ENCODE assay signal across 8 mouse cellular contexts in genomic region chr3:108383485-108384354, GRCm38 (mm10). TPM values are rescaled to one million over a fixed set of nuclear protein-coding genes. Genes with fewer than 3 reads are reported as not detected.
DNase-seq lines count a peak whose midpoint lies in the region; ATAC-seq and TF ChIP-seq lines count a peak whose summit lies in the region.

TSS of gene Psrc1 (plus strand) at chr3:108383839.

- H3K27ac ChIP-seq in forebrain, embryonic 11.5 days (ENCODE audit: low read depth, low read length) = peak within 1 kb of the TSS; percentile 50; the same call in 1 of the 2 replicates
- H3K27ac ChIP-seq in heart, embryonic 16.5 days (ENCODE audit: low read length) = peak within 1 kb of the TSS; percentile 52
- no peak within 1 kb of the TSS for H3K27ac ChIP-seq in liver, embryonic 16.5 days (ENCODE audit: low read length)
- H3K27ac ChIP-seq in neural tube, embryonic 12.5 days = no peak within 1 kb of the TSS
- 0 out of 2 replicates have a peak within 1 kb of the TSS, but pooled peaks have one; percentile 40 for H3K27ac ChIP-seq in stomach, postnatal 0 days (replicated peaks)

- H3K4me3 ChIP-seq in forebrain, embryonic 11.5 days (ENCODE audit: low read depth, low read length) = peak within 1 kb of the TSS; percentile 51
- peak within 1 kb of the TSS; percentile 80 for H3K4me3 ChIP-seq in heart, embryonic 16.5 days (ENCODE audit: low read length)
- peak within 1 kb of the TSS; percentile 64 for H3K4me3 ChIP-seq in liver, embryonic 16.5 days (ENCODE audit: low read depth, low read length)
- H3K4me3 ChIP-seq in neural tube, embryonic 12.5 days = peak within 1 kb of the TSS; percentile 59
- H3K4me3 ChIP-seq in stomach, postnatal 0 days (ENCODE audit: low read depth, low read length) = peak within 1 kb of the TSS; percentile 70

- ATAC-seq in forebrain, embryonic 11.5 days (replicated peaks; ENCODE audit: low FRiP score) = peak; percentile 93
- peak; percentile 88 for ATAC-seq in heart, embryonic 16.5 days (replicated peaks; ENCODE audit: extremely low read depth, insufficient read depth, low FRiP score)
- peak; percentile 93 for ATAC-seq in liver, embryonic 16.5 days (ENCODE audit: low read depth)
- peak; percentile 91 for ATAC-seq in neural tube, embryonic 12.5 days (ENCODE audit: low FRiP score, low read depth)
- peak; percentile 90 for ATAC-seq in stomach, postnatal 0 days (ENCODE audit: low FRiP score, low TSS enrichment)

- no peak for TF ChIP-seq EP300 in stomach, postnatal 0 days (optimal IDR thresholded peaks at IDR 0.05)

- peak within 1 kb of the TSS; percentile 72 for H3K9ac ChIP-seq in forebrain, embryonic 11.5 days (ENCODE audit: low read length)
- peak within 1 kb of the TSS; percentile 72 for H3K9ac ChIP-seq in heart, embryonic 16.5 days (ENCODE audit: low read length)
- H3K9ac ChIP-seq in liver, embryonic 16.5 days (ENCODE audit: low read depth, low read length) = peak within 1 kb of the TSS; percentile 49
- peak within 1 kb of the TSS; percentile 54 for H3K9ac ChIP-seq in neural tube, embryonic 12.5 days
- H3K9ac ChIP-seq in stomach, postnatal 0 days (ENCODE audit: low read length) = peak within 1 kb of the TSS; percentile 53

- peaks cover 18% of the 10 kb centered on the region; the same call in 1 of the 2 replicates for H3K4me1 ChIP-seq in forebrain, embryonic 11.5 days (replicated peaks; ENCODE audit: control insufficient read depth, insufficient read depth, low read length)
- peaks cover 34% of the 10 kb centered on the region for H3K4me1 ChIP-seq in heart, embryonic 16.5 days (ENCODE audit: control insufficient read depth, insufficient read depth, low read length)
- peaks cover 24% of the 10 kb centered on the region for H3K4me1 ChIP-seq in liver, embryonic 16.5 days (ENCODE audit: control insufficient read depth, low read depth, low read length)
- peaks cover 29% of the 10 kb centered on the region for H3K4me1 ChIP-seq in neural tube, embryonic 12.5 days
- H3K4me1 ChIP-seq in stomach, postnatal 0 days (replicated peaks; ENCODE audit: control insufficient read depth, insufficient read depth) = peaks cover 6% of the 10 kb centered on the region; the same call in 1 of the 2 replicates

- no peaks in the 10 kb centered on the region for H3K27me3 ChIP-seq in forebrain, embryonic 11.5 days (ENCODE audit: control insufficient read depth, insufficient read depth, low read length)
- H3K27me3 ChIP-seq in heart, embryonic 16.5 days (ENCODE audit: control insufficient read depth, insufficient read depth, low read length) = no peaks in the 10 kb centered on the region
- H3K27me3 ChIP-seq in liver, embryonic 16.5 days (ENCODE audit: control insufficient read depth, insufficient read depth, low read depth, low read length) = no peaks in the 10 kb centered on the region
- no peaks in the 10 kb centered on the region for H3K27me3 ChIP-seq in neural tube, embryonic 12.5 days (replicated peaks)
- no peaks in the 10 kb centered on the region for H3K27me3 ChIP-seq in stomach, postnatal 0 days (ENCODE audit: control insufficient read depth, insufficient read depth, low read length)

- peaks cover 6% of the 10 kb centered on the region for H3K36me3 ChIP-seq in forebrain, embryonic 11.5 days (ENCODE audit: control insufficient read depth, insufficient read depth, low read length)
- H3K36me3 ChIP-seq in heart, embryonic 16.5 days (ENCODE audit: control insufficient read depth, insufficient read depth) = peaks cover 3% of the 10 kb centered on the region; the same call in 1 of the 2 replicates
- H3K36me3 ChIP-seq in liver, embryonic 16.5 days (ENCODE audit: control insufficient read depth, insufficient read depth) = peaks cover 6% of the 10 kb centered on the region
- peaks cover 2% of the 10 kb centered on the region; the same call in 1 of the 2 replicates for H3K36me3 ChIP-seq in neural tube, embryonic 12.5 days
- H3K36me3 ChIP-seq in stomach, postnatal 0 days (ENCODE audit: control insufficient read depth, insufficient read depth, low read length) = 0 out of 2 replicates have a peak, but pooled peaks cover 2% of the 10 kb centered on the region

- TF ChIP-seq CTCF in stomach, postnatal 0 days (IDR thresholded peaks at IDR 0.05; ENCODE audit: low read depth) = peak; percentile 11; the same call in 1 of the 2 replicates

- H3K4me2 ChIP-seq in forebrain, embryonic 11.5 days (ENCODE audit: low read depth, low read length, severe bottlenecking) = peak within 1 kb of the TSS; percentile 90
- H3K4me2 ChIP-seq in heart, embryonic 16.5 days (ENCODE audit: low read depth, low read length) = peak within 1 kb of the TSS; percentile 70
- H3K4me2 ChIP-seq in liver, embryonic 16.5 days (ENCODE audit: low read depth, low read length) = peak within 1 kb of the TSS; percentile 68
- H3K4me2 ChIP-seq in neural tube, embryonic 12.5 days (replicated peaks) = peak within 1 kb of the TSS; percentile 74
- peak within 1 kb of the TSS; percentile 61 for H3K4me2 ChIP-seq in stomach, postnatal 0 days (replicated peaks; ENCODE audit: low read depth)

- DNase-seq in ES-CJ7 (ENCODE audit: low read depth, low spot score) = peak; percentile 90
- peak; percentile 79 for DNase-seq in c-Kit-positive CD71-positive TER-119-negative erythroid progenitor cells, embryonic 14.5 days (ENCODE audit: low read depth)
- peak; percentile 93 for DNase-seq in forebrain, embryonic 11.5 days (ENCODE audit: low spot score)
- peak; percentile 91 to 94 for DNase-seq in kidney, postnatal 25 days
- peak; percentile 92 for DNase-seq in stomach, postnatal 0 days (ENCODE audit: low spot score)

- no peaks in the 10 kb centered on the region for H3K9me3 ChIP-seq in forebrain, embryonic 11.5 days (ENCODE audit: control insufficient read depth, low read length)
- no peaks in the 10 kb centered on the region for H3K9me3 ChIP-seq in heart, embryonic 16.5 days (replicated peaks; ENCODE audit: control insufficient read depth, low read length)
- no peaks in the 10 kb centered on the region for H3K9me3 ChIP-seq in liver, embryonic 16.5 days (replicated peaks; ENCODE audit: control insufficient read depth, low read length)
- H3K9me3 ChIP-seq in neural tube, embryonic 12.5 days = no peaks in the 10 kb centered on the region
- H3K9me3 ChIP-seq in stomach, postnatal 0 days (ENCODE audit: control insufficient read depth, low read length) = no peaks in the 10 kb centered on the region

- WGBS in forebrain, embryonic 11.5 days = 1% methylated on average over 44 of the region's 44 CpGs
- WGBS in heart, embryonic 16.5 days = 1% methylated on average over 44 of the region's 44 CpGs
- 2% methylated on average over 44 of the region's 44 CpGs for WGBS in liver, embryonic 16.5 days (ENCODE audit: insufficient replicate concordance)
- WGBS in neural tube, embryonic 12.5 days = 1% methylated on average over 44 of the region's 44 CpGs
- WGBS in stomach, postnatal 0 days = 2% methylated on average over 44 of the region's 44 CpGs

RNA-seq across cellular contexts. Expression of gene Psrc1, which starts in this region (rescaled TPM):
- 99.5 and 102 TPM in 2 replicates for polyA plus RNA-seq in forebrain, embryonic 11.5 days (2014; fragmentation: Nextera tagmentation; extraction: Ambion mirVana)
- polyA plus RNA-seq in heart, embryonic 16.5 days (2015; fragmentation: Nextera tagmentation; extraction: Ambion mirVana) = 21.9 and 23.0 TPM in 2 replicates
- 12.0 and 12.1 TPM in 2 replicates for polyA plus RNA-seq in liver, embryonic 16.5 days (2015; fragmentation: Nextera tagmentation; extraction: Ambion mirVana)
- 35.7 and 37.1 TPM in 2 replicates for polyA plus RNA-seq in neural tube, embryonic 12.5 days (2016; fragmentation: Nextera tagmentation; extraction: Ambion mirVana)
- 7.7 and 8.3 TPM in 2 replicates for polyA plus RNA-seq in stomach, postnatal 0 days (2015; fragmentation: Nextera tagmentation; extraction: Ambion mirVana)

Comparison
In these comparisons a context has a peak if more than half of its experiments do, and no peak if none do; other contexts are left out.
1. H3K27ac ChIP-seq: peak in forebrain, embryonic 11.5 days (single experiment), heart, embryonic 16.5 days (single experiment) and stomach, postnatal 0 days (single experiment); none in liver, embryonic 16.5 days (single experiment) and neural tube, embryonic 12.5 days (single experiment).
2. Peak in every context shown above with its lines, with median percentiles within 50 percentile points of each other: DNase-seq, ATAC-seq, H3K4me2 ChIP-seq, H3K4me3 ChIP-seq and H3K9ac ChIP-seq.